ENCODE assay signal across 8 mouse cellular contexts in genomic region chr12:69539353-69539752, GRCm38 (mm10). TPM values are rescaled to one million over a fixed set of nuclear protein-coding genes. Genes with fewer than 3 reads are reported as not detected.
DNase-seq lines count a peak whose midpoint lies in the region; ATAC-seq and TF ChIP-seq lines count a peak whose summit lies in the region.

No protein-coding gene starts in this region.

- DNase-seq in forebrain, embryonic 14.5 days (ENCODE audit: low spot score): no peak
- no peak for DNase-seq in forebrain, embryonic 11.5 days (ENCODE audit: low spot score)
- DNase-seq in midbrain, embryonic 10.5 days (ENCODE audit: low spot score): no peak
- DNase-seq in heart, postnatal 0 days (ENCODE audit: low spot score): peak; percentile 36
- DNase-seq in urinary bladder, postnatal 25 days (ENCODE audit: low spot score): no peak
- no peak for DNase-seq in lung, postnatal 14 days

- TF ChIP-seq EP300 in heart, postnatal 0 days (IDR thresholded peaks at IDR 0.05; ENCODE audit: low read depth): no peak

- no peak overlapping the region for H3K4me3 ChIP-seq in forebrain, embryonic 14.5 days (ENCODE audit: low read depth, low read length)
- H3K4me3 ChIP-seq in forebrain, embryonic 11.5 days (ENCODE audit: low read depth, low read length): no peak overlapping the region
- no peak overlapping the region for H3K4me3 ChIP-seq in midbrain, embryonic 10.5 days
- no peak overlapping the region for H3K4me3 ChIP-seq in midbrain, embryonic 15.5 days
- no peak overlapping the region for H3K4me3 ChIP-seq in heart, postnatal 0 days (ENCODE audit: low read depth, low read length)
- no peak overlapping the region for H3K4me3 ChIP-seq in stomach, embryonic 16.5 days (replicated peaks; ENCODE audit: low read length)

- no peak overlapping the region for H3K27ac ChIP-seq in forebrain, embryonic 14.5 days (ENCODE audit: low read depth, low read length)
- no peak overlapping the region for H3K27ac ChIP-seq in forebrain, embryonic 11.5 days (ENCODE audit: low read depth, low read length)
- H3K27ac ChIP-seq in midbrain, embryonic 10.5 days (replicated peaks): peak overlapping the region; percentile 73; the same call in 1 of the 2 replicates
- no peak overlapping the region for H3K27ac ChIP-seq in midbrain, embryonic 15.5 days
- H3K27ac ChIP-seq in heart, postnatal 0 days (ENCODE audit: low read depth): peak overlapping the region; percentile 89
- peak overlapping the region; percentile 99 for H3K27ac ChIP-seq in stomach, embryonic 16.5 days (ENCODE audit: low read length)

- H3K9me3 ChIP-seq in forebrain, embryonic 14.5 days (replicated peaks; ENCODE audit: control insufficient read depth, low read length): no peaks in the 10 kb centered on the region
- no peaks in the 10 kb centered on the region for H3K9me3 ChIP-seq in forebrain, embryonic 11.5 days (ENCODE audit: control insufficient read depth, low read length)
- no peaks in the 10 kb centered on the region for H3K9me3 ChIP-seq in midbrain, embryonic 10.5 days (replicated peaks)
- no peaks in the 10 kb centered on the region for H3K9me3 ChIP-seq in midbrain, embryonic 15.5 days
- no peaks in the 10 kb centered on the region for H3K9me3 ChIP-seq in heart, postnatal 0 days (replicated peaks; ENCODE audit: control insufficient read depth, low read length)
- no peaks in the 10 kb centered on the region for H3K9me3 ChIP-seq in stomach, embryonic 16.5 days (replicated peaks; ENCODE audit: control insufficient read depth, low read length)

- no peak overlapping the region for H3K9ac ChIP-seq in forebrain, embryonic 14.5 days (ENCODE audit: low read length)
- H3K9ac ChIP-seq in forebrain, embryonic 11.5 days (ENCODE audit: low read length): no peak overlapping the region
- no peak overlapping the region for H3K9ac ChIP-seq in midbrain, embryonic 15.5 days
- no peak overlapping the region for H3K9ac ChIP-seq in heart, postnatal 0 days (replicated peaks; ENCODE audit: low read depth, low read length)
- H3K9ac ChIP-seq in stomach, embryonic 16.5 days (ENCODE audit: low read length): no peak overlapping the region

- 23% methylated on average over 7 of the region's 7 CpGs for WGBS in forebrain, embryonic 14.5 days
- WGBS in forebrain, embryonic 11.5 days: 65% methylated on average over 7 of the region's 7 CpGs
- WGBS in midbrain, embryonic 10.5 days: 79% methylated on average over 7 of the region's 7 CpGs
- WGBS in midbrain, embryonic 15.5 days: 65% methylated on average over 7 of the region's 7 CpGs
- 57% methylated on average over 7 of the region's 7 CpGs for WGBS in heart, postnatal 0 days
- 33% methylated on average over 7 of the region's 7 CpGs for WGBS in stomach, embryonic 16.5 days

- H3K36me3 ChIP-seq in forebrain, embryonic 14.5 days (ENCODE audit: control insufficient read depth, insufficient read depth, low read length): no peaks in the 10 kb centered on the region
- H3K36me3 ChIP-seq in forebrain, embryonic 11.5 days (ENCODE audit: control insufficient read depth, insufficient read depth, low read length): no peaks in the 10 kb centered on the region
- no peaks in the 10 kb centered on the region for H3K36me3 ChIP-seq in midbrain, embryonic 10.5 days
- H3K36me3 ChIP-seq in midbrain, embryonic 15.5 days (replicated peaks): no peaks in the 10 kb centered on the region
- no peaks in the 10 kb centered on the region for H3K36me3 ChIP-seq in heart, postnatal 0 days (replicated peaks; ENCODE audit: control insufficient read depth, insufficient read depth, low read length)
- no peaks in the 10 kb centered on the region for H3K36me3 ChIP-seq in stomach, embryonic 16.5 days (ENCODE audit: control insufficient read depth, insufficient read depth, low read length)

- H3K4me1 ChIP-seq in forebrain, embryonic 14.5 days (ENCODE audit: control insufficient read depth, insufficient read depth, low read length): peaks cover 7% of the 10 kb centered on the region; the same call in 1 of the 2 replicates
- H3K4me1 ChIP-seq in forebrain, embryonic 11.5 days (replicated peaks; ENCODE audit: control insufficient read depth, insufficient read depth, low read length): peaks cover 4% of the 10 kb centered on the region; the same call in 1 of the 2 replicates
- peaks cover 42% of the 10 kb centered on the region for H3K4me1 ChIP-seq in midbrain, embryonic 10.5 days
- peaks cover 13% of the 10 kb centered on the region; the same call in 1 of the 2 replicates for H3K4me1 ChIP-seq in midbrain, embryonic 15.5 days
- peaks cover 22% of the 10 kb centered on the region for H3K4me1 ChIP-seq in heart, postnatal 0 days (ENCODE audit: control insufficient read depth, insufficient read depth)
- peaks cover 27% of the 10 kb centered on the region for H3K4me1 ChIP-seq in stomach, embryonic 16.5 days (ENCODE audit: control insufficient read depth, insufficient read depth, low read length)

- 0 out of 2 replicates have a peak, but pooled peaks have one; percentile 10 for ATAC-seq in forebrain, embryonic 14.5 days
- no peak for ATAC-seq in forebrain, embryonic 11.5 days (replicated peaks; ENCODE audit: low FRiP score)
- no peak for ATAC-seq in midbrain, embryonic 15.5 days (replicated peaks)
- no peak for ATAC-seq in heart, postnatal 0 days (ENCODE audit: insufficient read depth, low read depth)
- ATAC-seq in stomach, embryonic 16.5 days (ENCODE audit: insufficient read depth, low FRiP score): no peak

- no peak for TF ChIP-seq CTCF in heart, postnatal 0 days (IDR thresholded peaks at IDR 0.05; ENCODE audit: low read depth)

- no peak overlapping the region for H3K4me2 ChIP-seq in forebrain, embryonic 14.5 days (ENCODE audit: low read length)
- H3K4me2 ChIP-seq in forebrain, embryonic 11.5 days (ENCODE audit: low read depth, low read length, severe bottlenecking): no peak overlapping the region
- H3K4me2 ChIP-seq in midbrain, embryonic 15.5 days: no peak overlapping the region
- H3K4me2 ChIP-seq in heart, postnatal 0 days (ENCODE audit: low read depth, low read length): no peak overlapping the region
- no peak overlapping the region for H3K4me2 ChIP-seq in stomach, embryonic 16.5 days (ENCODE audit: low read depth, low read length)

- H3K27me3 ChIP-seq in forebrain, embryonic 14.5 days (replicated peaks; ENCODE audit: control insufficient read depth, insufficient read depth, low read length): no peaks in the 10 kb centered on the region
- H3K27me3 ChIP-seq in forebrain, embryonic 11.5 days (ENCODE audit: control insufficient read depth, insufficient read depth, low read length): no peaks in the 10 kb centered on the region; the same call in 1 of the 2 replicates
- peaks cover 7% of the 10 kb centered on the region; the same call in 1 of the 2 replicates for H3K27me3 ChIP-seq in midbrain, embryonic 10.5 days (ENCODE audit: low read depth, poor library complexity, severe bottlenecking)
- H3K27me3 ChIP-seq in midbrain, embryonic 15.5 days (replicated peaks): no peaks in the 10 kb centered on the region
- H3K27me3 ChIP-seq in heart, postnatal 0 days (ENCODE audit: control insufficient read depth, insufficient read depth, low read length): no peaks in the 10 kb centered on the region
- no peaks in the 10 kb centered on the region for H3K27me3 ChIP-seq in stomach, embryonic 16.5 days (ENCODE audit: control insufficient read depth, insufficient read depth, low read length)

RNA-seq across cellular contexts. Expression of gene Vcpkmt, which starts 43.5 kb away (rescaled TPM):
- polyA plus RNA-seq in forebrain, embryonic 14.5 days (2014; fragmentation: Nextera tagmentation; extraction: Ambion mirVana): 24.7 and 27.9 TPM in 2 replicates
- 25.6 and 26.1 TPM in 2 replicates for polyA plus RNA-seq in forebrain, embryonic 11.5 days (2014; fragmentation: Nextera tagmentation; extraction: Ambion mirVana)
- 20.1 and 21.4 TPM in 2 replicates for polyA plus RNA-seq in midbrain, embryonic 10.5 days (2016; fragmentation: Nextera tagmentation; extraction: Ambion mirVana)
- 27.2 and 28.4 TPM in 2 replicates for polyA plus RNA-seq in midbrain, embryonic 15.5 days (2015; fragmentation: Nextera tagmentation; extraction: Ambion mirVana)
- total RNA-seq in heart, postnatal 0 days (2014; rRNA removed; ENCODE audit: low replicate concordance): 2.2 and 9.2 TPM in 2 replicates
- 9.6 and 10.6 TPM in 2 replicates for polyA plus RNA-seq in heart, postnatal 0 days (2015; fragmentation: Nextera tagmentation; extraction: Ambion mirVana)
- polyA plus RNA-seq in stomach, embryonic 16.5 days (2015; fragmentation: Nextera tagmentation; extraction: Ambion mirVana): 24.2 and 26.2 TPM in 2 replicates

Comparison
In these comparisons a context has a peak if more than half of its experiments do, and no peak if none do; other contexts are left out.
1. H3K27ac ChIP-seq: peak in midbrain, embryonic 10.5 days (single experiment), heart, postnatal 0 days (single experiment) and stomach, embryonic 16.5 days (single experiment); none in forebrain, embryonic 14.5 days (single experiment), forebrain, embryonic 11.5 days (single experiment) and midbrain, embryonic 15.5 days (single experiment).